15 mouse cellular contexts compared by ENCODE assay signal in the genomic region with DNA sequence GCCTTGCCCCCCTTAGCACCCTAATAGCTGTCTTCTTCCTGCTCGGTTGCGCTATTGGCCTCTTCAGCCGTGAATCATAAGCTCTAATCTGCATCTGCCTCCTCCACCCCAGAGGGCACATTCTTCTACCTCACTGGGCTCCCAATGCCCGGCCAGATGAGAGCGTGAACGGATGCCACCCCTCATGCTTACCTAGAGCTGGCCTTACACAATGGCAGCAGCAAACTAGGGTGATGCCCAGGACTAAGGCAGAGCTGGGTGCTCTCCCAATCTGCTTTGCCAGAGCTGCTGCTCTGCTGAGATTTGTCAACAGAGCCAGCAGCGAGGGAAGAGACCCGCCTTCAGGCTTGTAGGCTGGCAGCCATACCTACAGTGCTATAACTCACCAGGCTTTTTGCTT. TPM values are rescaled to one million over a fixed set of nuclear protein-coding genes. Genes with fewer than 3 reads are reported as not detected.
DNase-seq lines count a peak whose midpoint lies in the region; ATAC-seq and TF ChIP-seq lines count a peak whose summit lies in the region.
"Had no signal": no experiment of that assay in that cellular context is flagged by ENCODE, and none has a peak within 500 bp of the region (broad histone marks: within the 10 kb centered on the region; RNA-seq: fewer than 3 reads in every experiment).

No protein-coding gene starts in this region.

- H3K9ac ChIP-seq in intestine, embryonic 16.5 days (ENCODE audit: low read depth, low read length): peak overlapping the region; percentile 29; the same call in 1 of the 2 replicates
- no peak overlapping the region for H3K9ac ChIP-seq in intestine, postnatal 0 days (ENCODE audit: low read depth, low read length)
- H3K9ac ChIP-seq: midbrain, embryonic 12.5 days had no signal

- no peak overlapping the region for H3K4me3 ChIP-seq in intestine, embryonic 16.5 days (ENCODE audit: low read length)
- no peak overlapping the region for H3K4me3 ChIP-seq in intestine, postnatal 0 days (ENCODE audit: low read depth, low read length)
- H3K4me3 ChIP-seq: embryonic facial prominence, embryonic 10.5 days; midbrain, embryonic 12.5 days had no signal

- H3K27me3 ChIP-seq in intestine, embryonic 16.5 days (replicated peaks; ENCODE audit: control insufficient read depth, insufficient read depth, low read length): no peaks in the 10 kb centered on the region
- H3K27me3 ChIP-seq in intestine, postnatal 0 days (replicated peaks; ENCODE audit: control insufficient read depth, insufficient read depth, low read length): no peaks in the 10 kb centered on the region
- H3K27me3 ChIP-seq: midbrain, embryonic 12.5 days had no signal

- no peak for DNase-seq in frontal cortex, postnatal 36 days (ENCODE audit: low spot score in 2 of 2)
- DNase-seq in lung, postnatal 36 days: peak; percentile 26
- DNase-seq in lung, postnatal 10 days: no peak
- DNase-seq in retina, postnatal 1 day: peak; percentile 64
- no peak for DNase-seq in thymus, postnatal 4 days
- DNase-seq: B cell, adult 2 months; cerebellum, adult 8-10 months; kidney, adult 2 months; lung, adult 18-20 months had no signal

- peak; percentile 67 for ATAC-seq in frontal cortex, adult (ENCODE audit: low TSS enrichment)
- no peak; the same call in 1 of the 2 replicates for ATAC-seq in intestine, embryonic 16.5 days
- ATAC-seq in intestine, postnatal 0 days: no peak

- H3K4me2 ChIP-seq in intestine, embryonic 16.5 days (ENCODE audit: low read depth, low read length): no peak overlapping the region
- no peak overlapping the region for H3K4me2 ChIP-seq in intestine, postnatal 0 days (replicated peaks; ENCODE audit: low read depth)
- H3K4me2 ChIP-seq: midbrain, embryonic 12.5 days had no signal

- no peaks in the 10 kb centered on the region for H3K36me3 ChIP-seq in intestine, embryonic 16.5 days (ENCODE audit: control insufficient read depth, insufficient read depth, low read length)
- H3K36me3 ChIP-seq in intestine, postnatal 0 days (ENCODE audit: control insufficient read depth, insufficient read depth): no peaks in the 10 kb centered on the region
- H3K36me3 ChIP-seq: midbrain, embryonic 12.5 days had no signal

- TF ChIP-seq CTCF in intestine, postnatal 0 days (IDR thresholded peaks at IDR 0.05; ENCODE audit: low read depth): no peak

- H3K27ac ChIP-seq in intestine, embryonic 16.5 days (ENCODE audit: low read length): no peak overlapping the region; the same call in 1 of the 2 replicates
- no peak overlapping the region for H3K27ac ChIP-seq in intestine, postnatal 0 days (ENCODE audit: low read depth, low read length)
- H3K27ac ChIP-seq: embryonic facial prominence, embryonic 10.5 days; midbrain, embryonic 12.5 days had no signal

- no peaks in the 10 kb centered on the region for H3K9me3 ChIP-seq in intestine, embryonic 16.5 days (ENCODE audit: control insufficient read depth, low read length)
- H3K9me3 ChIP-seq in intestine, postnatal 0 days (ENCODE audit: control insufficient read depth): no peaks in the 10 kb centered on the region
- H3K9me3 ChIP-seq: embryonic facial prominence, embryonic 10.5 days; G1E; midbrain, embryonic 12.5 days had no signal

- 64% methylated on average over 8 of the region's 8 CpGs for WGBS in intestine, embryonic 16.5 days
- WGBS in intestine, postnatal 0 days: 72% methylated on average over 8 of the region's 8 CpGs

- peaks cover 28% of the 10 kb centered on the region for H3K4me1 ChIP-seq in intestine, embryonic 16.5 days (ENCODE audit: control insufficient read depth, insufficient read depth, low read length)
- H3K4me1 ChIP-seq in intestine, postnatal 0 days (replicated peaks; ENCODE audit: control insufficient read depth, insufficient read depth, low read length): 0 out of 2 replicates have a peak, but pooled peaks cover 6% of the 10 kb centered on the region

RNA-seq across cellular contexts. Expression of a gene that starts 41.5 kb away (rescaled TPM):
- 1.8 and 2.4 TPM in 2 replicates for polyA plus RNA-seq in intestine, embryonic 16.5 days (2015; fragmentation: Nextera tagmentation; extraction: Ambion mirVana)
- polyA plus RNA-seq in intestine, postnatal 0 days (2015; fragmentation: Nextera tagmentation; extraction: Ambion mirVana): 1.5 and 1.9 TPM in 2 replicates

Comparison
In these comparisons a context has a peak if more than half of its experiments do, and no peak if none do; other contexts are left out.
1. DNase-seq: peak in lung, postnatal 36 days (single experiment) and retina, postnatal 1 day (single experiment); none in frontal cortex, postnatal 36 days (0 of 2), lung, postnatal 10 days (single experiment) and thymus, postnatal 4 days (single experiment).